Mouse (Mus musculus): ENCODE results near the gene Cfl1.

Gene Cfl1

GRCm38 (mm10) chr19:5465037-5465436, 25.2 kb upstream of the Cfl1 start:
- DNase-seq (ENCODE audit: low spot score in 2 of 2) = no peak

GRCm38 (mm10) chr19:5466916-5467500, 23.2 kb upstream of the Cfl1 start:
- no peak for DNase-seq (ENCODE audit: low spot score in 2 of 2)

- DNase-seq (ENCODE audit: low spot score in 2 of 2) = no peak
Measured at GRCm38 (mm10) chr19:5468374-5468773, 21.9 kb upstream of the Cfl1 start, which contains the start of gene Ctsw. Gene Ctsw (minus strand): TSS chr19:5468507.

- DNase-seq (ENCODE audit: low spot score in 2 of 2) = no peak
Measured at GRCm38 (mm10) chr19:5471846-5472245, 18.4 kb upstream of the Cfl1 start.

GRCm38 (mm10) chr19:5472857-5473256, 17.4 kb upstream of the Cfl1 start:
- DNase-seq (ENCODE audit: low spot score in 2 of 2) = no peak

- DNase-seq (ENCODE audit: low spot score in 2 of 2) = peak; percentile 79 to 87
Measured at GRCm38 (mm10) chr19:5473720-5474119, 16.5 kb upstream of the Cfl1 start, which contains the start of gene Efemp2. Gene Efemp2 (plus strand): TSS chr19:5473954.

- DNase-seq (ENCODE audit: low spot score in 2 of 2) = peak in 1 of 2 experiments; percentile 15
Measured at GRCm38 (mm10) chr19:5474281-5475068, 15.8 kb upstream of the Cfl1 start.

GRCm38 (mm10) chr19:5475069-5475714, 15.1 kb upstream of the Cfl1 start:
- no peak for DNase-seq (ENCODE audit: low spot score in 2 of 2)

GRCm38 (mm10) chr19:5477004-5477667, 13.1 kb upstream of the Cfl1 start:
- no peak for DNase-seq (ENCODE audit: low spot score in 2 of 2)

GRCm38 (mm10) chr19:5477668-5478300, 12.5 kb upstream of the Cfl1 start:
- no peak for DNase-seq (ENCODE audit: low spot score in 2 of 2)

- no peak for DNase-seq (ENCODE audit: low spot score in 2 of 2)
Measured at GRCm38 (mm10) chr19:5480016-5480415, 10.2 kb upstream of the Cfl1 start.

- no peak for DNase-seq (ENCODE audit: low spot score in 2 of 2)
Measured at GRCm38 (mm10) chr19:5481398-5481797, 8.9 kb upstream of the Cfl1 start.

- DNase-seq (ENCODE audit: low spot score in 2 of 2) = no peak
Measured at GRCm38 (mm10) chr19:5483386-5484359, 6.6 kb upstream of the Cfl1 start.

GRCm38 (mm10) chr19:5484496-5484895, 5.8 kb upstream of the Cfl1 start:
- DNase-seq (ENCODE audit: low spot score in 2 of 2) = no peak

- DNase-seq (ENCODE audit: low spot score in 2 of 2) = no peak
Measured at GRCm38 (mm10) chr19:5485371-5485770, 4.9 kb upstream of the Cfl1 start.

GRCm38 (mm10) chr19:5485821-5486220, 4.4 kb upstream of the Cfl1 start:
- DNase-seq (ENCODE audit: low spot score in 2 of 2) = no peak

GRCm38 (mm10) chr19:5486286-5486685, 4.0 kb upstream of the Cfl1 start:
- no peak for DNase-seq (ENCODE audit: low spot score in 2 of 2)

- DNase-seq (ENCODE audit: low spot score in 2 of 2) = no peak
Measured at GRCm38 (mm10) chr19:5486771-5487170, 3.5 kb upstream of the Cfl1 start.

- peak; percentile 94 to 96 for DNase-seq (ENCODE audit: low spot score in 2 of 2)
Measured at GRCm38 (mm10) chr19:5487768-5488550, 2.3 kb upstream of the Cfl1 start, which contains the start of gene Mus81. Gene Mus81 (minus strand): TSS chr19:5488402.
